Mouse (Mus musculus) stomach, postnatal 0 days (tissue): ENCODE data around the gene Sox5. TPM values are rescaled to one million over a fixed set of nuclear protein-coding genes. Genes with fewer than 3 reads are reported as not detected.

Experiments
- ATAC-seq: fragments of 200-750 bp; cut with Nextera tagmentation; 2 replicates; pipeline ENCODE4 v1.8.0; 2017; ENCODE audit not compliant: low FRiP score, low TSS enrichment
- DNase-seq: peaks from one replicate; pipeline ENCODE4 v3.0.0-alpha.2; 2016; ENCODE audit warnings: low spot score
- H3K27ac ChIP-seq: fragments of 300-500 bp; sonication (generic); replicated peaks from 2 replicates; pipeline ENCODE4 v1.5.1; 2014; ENCODE audit warnings: mild to moderate bottlenecking, control low read depth
- H3K27me3 ChIP-seq: fragments of 300-500 bp; sonication (generic); 2 replicates; pipeline ENCODE4 v1.6.1; 2014; ENCODE audit warnings: low read length; ENCODE audit not compliant: control insufficient read depth, insufficient read depth
- H3K36me3 ChIP-seq: fragments of 300-500 bp; sonication (generic); 2 replicates; pipeline ENCODE4 v1.6.1; 2014; ENCODE audit warnings: low read length, mixed read lengths; ENCODE audit not compliant: control insufficient read depth, insufficient read depth
- H3K4me1 ChIP-seq: fragments of 300-500 bp; sonication (generic); replicated peaks from 2 replicates; pipeline ENCODE4 v1.6.1; 2014; ENCODE audit warnings: antibody characterized with exemption; ENCODE audit not compliant: control insufficient read depth, insufficient read depth
- H3K4me2 ChIP-seq: fragments of 300-500 bp; sonication (generic); replicated peaks from 2 replicates; pipeline ENCODE4 v1.6.1; 2014; ENCODE audit warnings: low read depth, mild to moderate bottlenecking, control low read depth, moderate library complexity
- H3K4me3 ChIP-seq: fragments of 300-500 bp; sonication (generic); 2 replicates; pipeline ENCODE4 v1.5.1; 2014; ENCODE audit warnings: low read depth, low read length, control low read depth
- H3K9ac ChIP-seq: fragments of 300-500 bp; sonication (generic); 2 replicates; pipeline ENCODE4 v1.6.1; 2014; ENCODE audit warnings: mild to moderate bottlenecking, low read length, control low read depth, mixed read lengths
- H3K9me3 ChIP-seq: fragments of 300-500 bp; sonication (generic); 2 replicates; pipeline ENCODE4 v1.6.1; 2016; ENCODE audit warnings: low read length; ENCODE audit not compliant: control insufficient read depth
- CTCF ChIP-seq: IDR thresholded peaks from 2 replicates; pipeline ENCODE4 v1.5.1; 2016; ENCODE audit warnings: antibody characterized with exemption, low read depth, mild to moderate bottlenecking, moderate library complexity
- EP300 ChIP-seq: optimal IDR thresholded peaks from 2 replicates; pipeline ENCODE3; 2016; ENCODE audit warnings: antibody characterized with exemption
- WGBS: fragments of 180-500 bp; shearing (Covaris S2); extraction: QIAGEN DNeasy Blood & Tissue Kit; methylation state at CpG from one replicate; pipeline ENCODE4 v1.1.7; 2014; 5-methylcytosine and 5-hydroxymethylcytosine counted together
- polyA plus RNA-seq: library from polyadenylated mRNA; unstranded; fragments of >200 nt; fragmentation: Nextera tagmentation; extraction: Ambion mirVana; gene quantifications from 2 replicates; pipeline ENCODE4 v1.2.1, GENCODE M21; 2015

The Sox5 gene
- polyA plus RNA-seq, 1 experiment from 2014 or later, result 9.8 TPM

DNA sequence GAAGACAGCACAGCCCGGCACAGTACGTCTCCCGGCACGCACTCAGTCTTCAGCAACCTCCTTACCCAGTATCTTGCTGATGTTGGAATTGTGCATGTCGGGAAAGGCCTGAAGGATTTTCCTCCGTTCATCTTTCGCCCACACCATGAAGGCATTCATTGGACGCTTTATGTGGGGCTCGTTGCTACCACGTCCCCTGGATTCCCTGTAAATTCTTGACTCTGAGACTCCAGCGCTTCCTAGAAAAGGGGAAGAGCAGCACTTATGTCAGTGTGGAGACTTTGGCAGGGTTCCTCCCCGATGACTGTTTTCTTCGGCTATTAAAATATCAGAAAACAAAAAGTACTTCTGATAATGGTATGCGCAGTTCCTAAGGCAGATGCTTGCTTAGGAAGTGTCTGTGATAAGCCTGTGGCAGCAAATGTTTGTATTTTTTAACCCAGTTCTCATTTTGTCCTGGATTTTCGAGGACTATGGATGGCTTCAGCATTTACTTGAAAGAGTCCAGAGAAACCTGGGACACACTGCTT lies 940.6 kb downstream of the Sox5 start:
- Histone ChIP-seq H3K36me3 (no peaks in the 10 kb centered on the region), H3K9ac (no peak overlapping the region), H3K4me2 (no peak overlapping the region), H3K4me3 (no peak overlapping the region), H3K27me3 (no peaks in the 10 kb centered on the region), H3K9me3 (no peaks in the 10 kb centered on the region), H3K27ac (no peak overlapping the region), H3K4me1 (no peaks in the 10 kb centered on the region)
- WGBS, result 87% methylated on average over 15 of the region's 15 CpGs
- TF ChIP-seq EP300 (no peak), CTCF (no peak)
- DNase-seq, result no peak
- ATAC-seq, result no peak

- TF ChIP-seq EP300 (no peak), CTCF (no peak)
- no peak for DNase-seq
- WGBS, result 67% methylated on average over 9 of the region's 9 CpGs
- H3K27ac ChIP-seq, result no peak overlapping the region
- no peaks in the 10 kb centered on the region for H3K36me3 ChIP-seq
- no peak overlapping the region for H3K4me2 ChIP-seq
- H3K9ac ChIP-seq, result no peak overlapping the region
- H3K4me1 ChIP-seq, result no peaks in the 10 kb centered on the region; the same call in 1 of the 2 replicates
- no peaks in the 10 kb centered on the region for H3K27me3 ChIP-seq
- H3K4me3 ChIP-seq, result no peak overlapping the region
- H3K9me3 ChIP-seq, result no peaks in the 10 kb centered on the region
- no peak for ATAC-seq
These were observed 943.2 kb downstream of the Sox5 start for GRCm38 (mm10) chr6:143838384-143839076.

DNA sequence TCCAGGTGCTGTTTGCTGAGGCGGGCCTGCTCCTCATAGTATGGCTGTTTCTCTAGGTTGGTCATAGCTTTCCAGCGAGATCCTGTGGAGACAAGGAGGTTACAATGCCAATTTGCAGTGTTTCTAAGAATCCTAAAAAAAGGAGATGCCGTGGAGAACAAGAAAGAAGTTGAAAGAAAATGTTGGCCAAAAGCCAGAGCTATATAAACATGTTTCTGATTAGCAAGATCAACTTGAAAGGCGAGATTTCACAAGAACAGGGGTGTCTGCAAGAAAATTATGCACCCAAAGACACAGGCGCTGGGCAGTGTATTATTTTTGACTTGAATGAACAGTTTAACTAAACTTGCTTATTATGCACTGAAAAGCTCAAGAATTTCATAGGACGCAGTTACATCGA lies 946.4 kb downstream of the Sox5 start:
- Histone ChIP-seq H3K9me3 (no peaks in the 10 kb centered on the region), H3K4me1 (no peaks in the 10 kb centered on the region; the same call in 1 of the 2 replicates), H3K4me3 (no peak overlapping the region), H3K4me2 (no peak overlapping the region), H3K36me3 (no peaks in the 10 kb centered on the region; the same call in 1 of the 2 replicates), H3K27me3 (no peaks in the 10 kb centered on the region), H3K9ac (no peak overlapping the region), H3K27ac (no peak overlapping the region)
- 45% methylated on average over 7 of the region's 7 CpGs for WGBS
- no peak for TF ChIP-seq CTCF
- TF ChIP-seq EP300, result no peak
- ATAC-seq (no peak), DNase-seq (no peak)

DNA sequence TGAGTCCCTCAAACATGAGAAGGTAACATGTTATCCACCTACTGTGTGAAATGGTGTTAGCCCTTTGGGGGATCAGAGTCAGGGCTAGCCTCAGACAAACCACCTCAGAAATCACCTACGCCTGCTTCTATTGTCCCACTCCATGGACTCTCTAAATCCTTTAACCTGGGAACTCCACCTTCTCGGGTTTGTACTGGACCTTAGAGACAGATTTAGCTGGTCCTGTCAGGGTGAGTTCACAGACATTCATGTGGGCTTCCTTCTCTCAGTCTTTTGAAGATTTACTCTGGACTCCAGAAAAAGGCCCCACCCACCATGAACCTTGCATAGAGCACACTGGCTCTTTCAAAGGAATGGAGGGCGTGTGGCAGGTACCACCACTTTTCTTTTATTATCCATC lies 947.8 kb downstream of the Sox5 start:
- Histone ChIP-seq H3K27ac (no peak overlapping the region), H3K27me3 (no peaks in the 10 kb centered on the region), H3K36me3 (no peaks in the 10 kb centered on the region; the same call in 1 of the 2 replicates), H3K4me2 (no peak overlapping the region), H3K9me3 (no peaks in the 10 kb centered on the region), H3K9ac (no peak overlapping the region), H3K4me3 (no peak overlapping the region), H3K4me1 (no peaks in the 10 kb centered on the region; the same call in 1 of the 2 replicates)
- TF ChIP-seq EP300 (no peak), CTCF (no peak)
- no peak for DNase-seq
- 92% methylated on average over 3 of the region's 3 CpGs for WGBS
- ATAC-seq, result no peak

DNA sequence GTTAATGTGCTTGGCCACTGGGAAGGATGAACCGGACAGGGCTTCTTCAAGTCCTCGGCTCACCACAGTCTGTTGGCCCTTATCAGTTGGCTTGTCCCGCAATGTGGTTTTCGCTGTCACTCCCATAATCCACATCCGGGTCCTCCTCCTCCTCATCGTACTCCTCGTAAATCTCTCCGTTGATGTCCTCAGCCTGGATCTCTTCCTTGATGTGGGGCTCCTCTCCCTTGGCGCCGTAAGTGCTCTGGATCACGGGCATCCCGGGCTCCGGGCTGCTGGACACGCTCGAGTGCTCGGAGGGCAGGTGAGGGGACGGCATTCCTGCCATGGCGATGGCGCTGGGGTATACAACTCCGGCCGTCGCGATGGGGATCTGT lies 948.6 kb downstream of the Sox5 start:
- H3K4me1 ChIP-seq, result no peaks in the 10 kb centered on the region; the same call in 1 of the 2 replicates
- no peak overlapping the region for H3K4me3 ChIP-seq
- H3K36me3 ChIP-seq, result no peaks in the 10 kb centered on the region; the same call in 1 of the 2 replicates
- TF ChIP-seq CTCF (no peak), EP300 (no peak)
- no peaks in the 10 kb centered on the region for H3K9me3 ChIP-seq
- DNase-seq (no peak), ATAC-seq (no peak)
- no peak overlapping the region for H3K9ac ChIP-seq
- no peak overlapping the region for H3K27ac ChIP-seq
- H3K4me2 ChIP-seq, result no peak overlapping the region
- H3K27me3 ChIP-seq, result no peaks in the 10 kb centered on the region
- WGBS, result 90% methylated on average over 23 of the region's 23 CpGs

- H3K9ac ChIP-seq, result no peak overlapping the region
- no peak overlapping the region for H3K27ac ChIP-seq
- H3K4me3 ChIP-seq, result no peak overlapping the region
- H3K4me2 ChIP-seq, result no peak overlapping the region
- no peaks in the 10 kb centered on the region; the same call in 1 of the 2 replicates for H3K4me1 ChIP-seq
- no peak for DNase-seq
- ATAC-seq, result no peak
- 84% methylated on average over 12 of the region's 12 CpGs for WGBS
- TF ChIP-seq EP300 (no peak), CTCF (no peak)
- H3K9me3 ChIP-seq, result no peaks in the 10 kb centered on the region
- H3K36me3 ChIP-seq, result no peaks in the 10 kb centered on the region; the same call in 1 of the 2 replicates
- no peaks in the 10 kb centered on the region for H3K27me3 ChIP-seq
These were observed 949.1 kb downstream of the Sox5 start for GRCm38 (mm10) chr6:143832483-143833181.
